Mouse (Mus musculus) testis, adult 2 months (tissue): ENCODE results near the gene Tars2.

ENCODE experiments used
- CTCF ChIP-seq: fragments of 200-500 bp; IDR thresholded peaks from 2 replicates; pipeline ENCODE4 v1.5.1; 2012; ENCODE audit warnings: low read depth, mild to moderate bottlenecking, inconsistent platforms, low read length, moderate library complexity; ENCODE audit not compliant: control insufficient read depth, insufficient read depth, insufficient replicate concordance
- POLR2A ChIP-seq: fragments of 200-500 bp; IDR thresholded peaks from 2 replicates; pipeline ENCODE4 v1.6.1; 2012; ENCODE audit warnings: low read depth, mild to moderate bottlenecking, inconsistent platforms, low read length, moderate library complexity; ENCODE audit not compliant: control insufficient read depth

DNA sequence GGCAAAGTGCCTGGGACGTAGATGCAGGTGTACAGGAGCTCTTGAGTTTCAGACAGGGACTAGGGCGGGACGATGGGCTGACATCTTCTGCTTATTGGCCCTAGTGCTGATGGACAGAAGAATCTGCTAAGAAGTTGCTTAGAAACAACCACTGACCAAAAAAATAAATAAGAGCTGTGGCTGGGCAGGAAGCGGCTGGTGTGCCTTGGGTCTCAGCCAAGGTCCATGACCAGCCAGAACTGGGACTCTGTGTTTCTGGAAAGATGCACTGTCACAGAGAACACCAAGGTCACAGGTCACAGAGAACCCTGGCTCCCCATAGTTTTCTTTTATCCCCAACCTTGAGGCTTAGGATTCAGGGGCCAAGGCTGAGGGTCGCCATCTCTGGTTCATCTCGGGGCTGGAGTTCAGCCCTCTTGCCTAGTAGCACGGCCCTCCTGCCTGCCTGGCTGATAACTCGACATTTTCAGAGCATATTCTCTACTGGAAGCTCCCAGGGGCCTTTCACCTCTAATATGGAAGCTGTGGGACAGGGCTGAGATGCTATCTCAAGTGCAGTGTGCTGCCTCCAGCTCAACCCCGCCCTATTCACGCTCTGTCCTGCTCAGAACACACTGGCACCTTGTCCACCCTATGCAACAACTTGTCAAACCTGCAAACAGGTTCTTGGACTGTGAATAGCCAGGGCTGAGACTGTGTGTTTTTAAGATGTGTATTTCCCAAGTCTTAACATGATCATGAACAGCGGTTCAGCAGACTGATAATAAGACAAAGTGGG lies 27.1 kb downstream of the Tars2 start:
- TF ChIP-seq CTCF (no peak), POLR2A (no peak)
